Mouse (Mus musculus) cerebellum, adult 9-10 months (tissue): ENCODE data around the gene Fam69b.

ENCODE experiments used
- DNase-seq: peaks from one replicate; pipeline ENCODE4 v3.0.0; 2022

Fam69b gene

GRCm38 (mm10) chr2:26599965-26600364 is 28.3 kb upstream of the Fam69b start:
- no peak for DNase-seq

GRCm38 (mm10) chr2:26600664-26601063 is 27.6 kb upstream of the Fam69b start:
- DNase-seq: no peak

GRCm38 (mm10) chr2:26601595-26601994 is 26.7 kb upstream of the Fam69b start:
- no peak for DNase-seq

- DNase-seq: no peak
These were observed 25.6 kb upstream of the Fam69b start for GRCm38 (mm10) chr2:26602631-26603030.

GRCm38 (mm10) chr2:26603159-26603558 is 25.1 kb upstream of the Fam69b start:
- no peak for DNase-seq

- no peak for DNase-seq
These were observed 24.3 kb upstream of the Fam69b start, which contains the start of gene Agpat2 for GRCm38 (mm10) chr2:26603720-26604671. Agpat2 (minus strand) TSS chr2:26604417.

- no peak for DNase-seq
These were observed 22.9 kb upstream of the Fam69b start for GRCm38 (mm10) chr2:26605331-26605730.

- no peak for DNase-seq
These were observed 21.7 kb upstream of the Fam69b start for GRCm38 (mm10) chr2:26606579-26606978.

GRCm38 (mm10) chr2:26607056-26607910 is 21.0 kb upstream of the Fam69b start:
- DNase-seq: no peak

GRCm38 (mm10) chr2:26608781-26609180 is 19.5 kb upstream of the Fam69b start:
- DNase-seq: no peak

- DNase-seq: no peak
These were observed 19.0 kb upstream of the Fam69b start for GRCm38 (mm10) chr2:26609261-26609661.

- no peak for DNase-seq
These were observed 17.7 kb upstream of the Fam69b start for GRCm38 (mm10) chr2:26610526-26610925.

- DNase-seq: no peak
These were observed 17.2 kb upstream of the Fam69b start for GRCm38 (mm10) chr2:26611054-26611453.

GRCm38 (mm10) chr2:26611896-26612295 is 16.4 kb upstream of the Fam69b start:
- DNase-seq: no peak

GRCm38 (mm10) chr2:26614903-26615302 is 13.4 kb upstream of the Fam69b start:
- no peak for DNase-seq

- DNase-seq: no peak
These were observed 12.7 kb upstream of the Fam69b start for GRCm38 (mm10) chr2:26615459-26616124.

- DNase-seq: no peak
These were observed 10.9 kb upstream of the Fam69b start for GRCm38 (mm10) chr2:26617331-26617730.

GRCm38 (mm10) chr2:26617928-26618327 is 10.3 kb upstream of the Fam69b start:
- DNase-seq: no peak

- DNase-seq: no peak
These were observed 7.0 kb upstream of the Fam69b start for GRCm38 (mm10) chr2:26621246-26621645.

GRCm38 (mm10) chr2:26622984-26623383 is 5.3 kb upstream of the Fam69b start:
- no peak for DNase-seq

GRCm38 (mm10) chr2:26625419-26625818 is 2.8 kb upstream of the Fam69b start:
- DNase-seq: no peak

GRCm38 (mm10) chr2:26626081-26626480 is 2.2 kb upstream of the Fam69b start:
- DNase-seq: no peak
